Mouse (Mus musculus) midbrain, postnatal 0 days (tissue): Measurements from ENCODE around the gene Pithd1. TPM values are rescaled to one million over a fixed set of nuclear protein-coding genes. Genes with fewer than 3 reads are reported as not detected.

Experiments used
- ATAC-seq: fragments of 200-750 bp; cut with Nextera tagmentation; 2 replicates; pipeline ENCODE4 v1.8.0; 2017; ENCODE audit warnings: moderate number of reproducible peaks, mild to moderate bottlenecking, moderate TSS enrichment, moderate library complexity; ENCODE audit not compliant: low FRiP score
- DNase-seq: peaks from one replicate; pipeline ENCODE4 v3.0.0-alpha.2; 2015; ENCODE audit warnings: low spot score
- H3K27ac ChIP-seq: fragments of 300-500 bp; sonication (generic); 2 replicates; pipeline ENCODE4 v1.5.1; 2014; ENCODE audit warnings: low read depth, mild to moderate bottlenecking, low read length, mixed read lengths
- H3K27me3 ChIP-seq: fragments of 300-500 bp; sonication (generic); 2 replicates; pipeline ENCODE4 v1.6.1; 2014; ENCODE audit warnings: low read length, control low read depth, mixed read lengths; ENCODE audit not compliant: insufficient read depth
- H3K36me3 ChIP-seq: fragments of 300-500 bp; sonication (generic); 2 replicates; pipeline ENCODE4 v1.6.1; 2014; ENCODE audit warnings: low read length, control low read depth, mixed read lengths; ENCODE audit not compliant: insufficient read depth
- H3K4me1 ChIP-seq: fragments of 300-500 bp; sonication (generic); 2 replicates; pipeline ENCODE4 v1.6.1; 2014; ENCODE audit warnings: mild to moderate bottlenecking, control low read depth, antibody characterized with exemption, low read length, mixed read lengths; ENCODE audit not compliant: insufficient read depth
- H3K4me2 ChIP-seq: fragments of 300-500 bp; sonication (generic); 2 replicates; pipeline ENCODE4 v1.6.1; 2014; ENCODE audit warnings: low read depth, mild to moderate bottlenecking, low read length, mixed read lengths; ENCODE audit not compliant: poor library complexity, severe bottlenecking
- H3K4me3 ChIP-seq: fragments of 300-500 bp; sonication (generic); 2 replicates; pipeline ENCODE4 v1.5.1; 2014; ENCODE audit warnings: low read depth, mild to moderate bottlenecking, low read length, moderate library complexity
- H3K9ac ChIP-seq: fragments of 300-500 bp; sonication (generic); replicated peaks from 2 replicates; pipeline ENCODE4 v1.6.1; 2014; ENCODE audit warnings: mild to moderate bottlenecking, low read length, moderate library complexity, mixed read lengths; ENCODE audit not compliant: poor library complexity, severe bottlenecking
- H3K9me3 ChIP-seq: fragments of 300-500 bp; sonication (generic); 2 replicates; pipeline ENCODE4 v1.6.1; 2016; ENCODE audit warnings: low read length, control low read depth
- CTCF ChIP-seq: IDR thresholded peaks from 2 replicates; pipeline ENCODE4 v1.5.1; 2016; ENCODE audit warnings: antibody characterized with exemption, mild to moderate bottlenecking
- WGBS: fragments of 180-500 bp; shearing (Covaris S2); extraction: QIAGEN DNeasy Blood & Tissue Kit; methylation state at CpG from one replicate; pipeline ENCODE4 v1.1.7; 2014; 5-methylcytosine and 5-hydroxymethylcytosine counted together
- polyA plus RNA-seq: library from polyadenylated mRNA; unstranded; fragments of >200 nt; fragmentation: Nextera tagmentation; extraction: Ambion mirVana; gene quantifications from 2 replicates; pipeline ENCODE4 v1.2.1, GENCODE M21; 2015
- total RNA-seq: library from RNA; depleted of rRNA; stranded (reverse); fragments of >200 nt; gene quantifications from 2 replicates; pipeline ENCODE4 v1.2.3, GENCODE M21; 2014; rRNA removed

Pithd1 gene
- total RNA-seq: 61.6 and 67.9 TPM in 2 replicates
- 90.5 and 101 TPM in 2 replicates for polyA plus RNA-seq

GRCm38 (mm10) chr4:135986943-135987710 lies at the start of gene Pithd1:
Gene Pithd1 (minus strand): TSS chr4:135987264.
- peak within 1 kb of the TSS; percentile 95 for H3K9ac ChIP-seq
- H3K4me1 ChIP-seq: peaks cover 7% of the 10 kb centered on the region
- ATAC-seq (peak; percentile 89), DNase-seq (peak; percentile 94)
- WGBS: under 1% methylated on average over 66 of the region's 81 CpGs
- H3K9me3 ChIP-seq: no peaks in the 10 kb centered on the region
- no peaks in the 10 kb centered on the region for H3K27me3 ChIP-seq
- no peaks in the 10 kb centered on the region for H3K36me3 ChIP-seq
- H3K4me3 ChIP-seq: peak within 1 kb of the TSS; percentile 88
- H3K27ac ChIP-seq: peak within 1 kb of the TSS; percentile 57
- TF ChIP-seq CTCF: peak; percentile 59
- H3K4me2 ChIP-seq: peak within 1 kb of the TSS; percentile 84

GRCm38 (mm10) chr4:136035078-136035477 lies 48.0 kb upstream of the Pithd1 start:
- DNase-seq (no peak), ATAC-seq (no peak)
- Histone ChIP-seq H3K27me3 (no peaks in the 10 kb centered on the region), H3K9ac (no peak overlapping the region), H3K4me3 (no peak overlapping the region), H3K4me2 (no peak overlapping the region), H3K27ac (no peak overlapping the region), H3K36me3 (no peaks in the 10 kb centered on the region), H3K4me1 (no peaks in the 10 kb centered on the region), H3K9me3 (no peaks in the 10 kb centered on the region)
- TF ChIP-seq CTCF: no peak
- 57% methylated on average over 4 of the region's 4 CpGs for WGBS

GRCm38 (mm10) chr4:136033231-136033630 lies 46.2 kb upstream of the Pithd1 start:
- no peaks in the 10 kb centered on the region for H3K9me3 ChIP-seq
- TF ChIP-seq CTCF: no peak
- no peak overlapping the region for H3K4me3 ChIP-seq
- H3K4me2 ChIP-seq: no peak overlapping the region
- H3K4me1 ChIP-seq: no peaks in the 10 kb centered on the region
- no peak overlapping the region for H3K27ac ChIP-seq
- H3K9ac ChIP-seq: no peak overlapping the region
- H3K27me3 ChIP-seq: no peaks in the 10 kb centered on the region
- 82% methylated on average over 1 of the region's 1 CpGs for WGBS
- H3K36me3 ChIP-seq: no peaks in the 10 kb centered on the region
- ATAC-seq (no peak), DNase-seq (no peak)

GRCm38 (mm10) chr4:136030968-136031909 lies 44.2 kb upstream of the Pithd1 start:
- DNase-seq (peak; percentile 17), ATAC-seq (no peak)
- Histone ChIP-seq H3K27ac (no peak overlapping the region), H3K4me2 (no peak overlapping the region), H3K36me3 (no peaks in the 10 kb centered on the region), H3K4me3 (no peak overlapping the region), H3K27me3 (no peaks in the 10 kb centered on the region), H3K9me3 (no peaks in the 10 kb centered on the region), H3K4me1 (no peaks in the 10 kb centered on the region), H3K9ac (no peak overlapping the region)
- WGBS: 5% methylated on average over 8 of the region's 8 CpGs
- no peak for TF ChIP-seq CTCF

- Histone ChIP-seq H3K4me3 (no peak overlapping the region), H3K27me3 (no peaks in the 10 kb centered on the region), H3K4me2 (no peak overlapping the region), H3K4me1 (no peaks in the 10 kb centered on the region), H3K36me3 (no peaks in the 10 kb centered on the region), H3K9me3 (no peaks in the 10 kb centered on the region), H3K9ac (no peak overlapping the region), H3K27ac (no peak overlapping the region)
- no peak for TF ChIP-seq CTCF
- DNase-seq: no peak
- no peak for ATAC-seq
- WGBS: 89% methylated on average over 5 of the region's 5 CpGs
Observed at GRCm38 (mm10) chr4:136028689-136029088, 41.6 kb upstream of the Pithd1 start.
